Mouse (Mus musculus): Measurements from ENCODE around the gene Lck. TPM values are rescaled to one million over a fixed set of nuclear protein-coding genes. Genes with fewer than 3 reads are reported as not detected.
"Not testable (repeated sequence)": the region's sequence is repeated elsewhere in the genome, so short reads cannot be mapped to it uniquely, and the experiment has no call there.

The Lck gene
- polyA plus RNA-seq, 1 experiment from 2014 or later: 13.6 TPM

- ATAC-seq (ENCODE audit: low FRiP score, low read depth): peak; percentile 99
- Histone ChIP-seq H3K4me1 (replicated peaks) (peaks cover 26% of the 10 kb centered on the region), H3K36me3 (0 out of 2 replicates have a peak, but pooled peaks cover 6% of the 10 kb centered on the region), H3K9me3 (no peaks in the 10 kb centered on the region), H3K4me2 (peak within 1 kb of the TSS; percentile 79), H3K27ac (replicated peaks) (peak within 1 kb of the TSS; percentile 74), H3K9ac (peak within 1 kb of the TSS; percentile 78), H3K27me3 (no peaks in the 10 kb centered on the region), H3K4me3 (peak within 1 kb of the TSS; percentile 80)
- WGBS: under 1% methylated on average over 46 of the region's 46 CpGs
Observed at GRCm38 (mm10) chr4:129542592-129543141, 30.8 kb downstream of the Lck start, which contains the start of gene Hdac1. Hdac1 (minus strand) TSS chr4:129542713.

GRCm38 (mm10) chr4:129541868-129542591 lies 31.4 kb downstream of the Lck start:
- Histone ChIP-seq H3K27ac (replicated peaks) (peak overlapping the region; percentile 74), H3K27me3 (no peaks in the 10 kb centered on the region), H3K4me1 (replicated peaks) (peaks cover 26% of the 10 kb centered on the region), H3K9ac (peak overlapping the region; percentile 78), H3K36me3 (0 out of 2 replicates have a peak, but pooled peaks cover 6% of the 10 kb centered on the region), H3K9me3 (no peaks in the 10 kb centered on the region), H3K4me3 (peak overlapping the region; percentile 80), H3K4me2 (peak overlapping the region; percentile 79)
- 1% methylated on average over 30 of the region's 30 CpGs for WGBS
- no peak; the same call in 1 of the 2 replicates for ATAC-seq (ENCODE audit: low FRiP score, low read depth)

- Histone ChIP-seq H3K4me3 (no peak overlapping the region), H3K9me3 (no peaks in the 10 kb centered on the region), H3K27me3 (no peaks in the 10 kb centered on the region), H3K27ac (replicated peaks) (no peak overlapping the region), H3K4me2 (no peak overlapping the region), H3K4me1 (replicated peaks) (peaks cover 26% of the 10 kb centered on the region), H3K36me3 (0 out of 2 replicates have a peak, but pooled peaks cover 6% of the 10 kb centered on the region), H3K9ac (no peak overlapping the region)
- no peak for ATAC-seq (ENCODE audit: low FRiP score, low read depth)
- 82% methylated on average over 6 of the region's 6 CpGs for WGBS
Observed at GRCm38 (mm10) chr4:129540012-129540411, 33.4 kb downstream of the Lck start.

GRCm38 (mm10) chr4:129528901-129529300 lies 44.5 kb downstream of the Lck start:
- H3K36me3 ChIP-seq: peaks cover 54% of the 10 kb centered on the region
- not testable (repeated sequence) for H3K9ac ChIP-seq; ATAC-seq (ENCODE audit: low FRiP score, low read depth); H3K27ac ChIP-seq (replicated peaks); H3K4me1 ChIP-seq (replicated peaks); H3K4me3 ChIP-seq; H3K9me3 ChIP-seq; H3K4me2 ChIP-seq; H3K27me3 ChIP-seq
- 92% methylated on average over 6 of the region's 6 CpGs for WGBS

GRCm38 (mm10) chr4:129525889-129526288 lies 47.6 kb downstream of the Lck start:
- no peak overlapping the region for H3K27ac ChIP-seq (replicated peaks)
- H3K9ac ChIP-seq: no peak overlapping the region
- WGBS: 93% methylated on average over 3 of the region's 3 CpGs
- H3K9me3 ChIP-seq: no peaks in the 10 kb centered on the region
- peaks cover 65% of the 10 kb centered on the region for H3K36me3 ChIP-seq
- H3K4me2 ChIP-seq: no peak overlapping the region
- H3K4me1 ChIP-seq (replicated peaks): no peaks in the 10 kb centered on the region
- no peaks in the 10 kb centered on the region for H3K27me3 ChIP-seq
- H3K4me3 ChIP-seq: no peak overlapping the region
- no peak for ATAC-seq (ENCODE audit: low FRiP score, low read depth)

- no peak overlapping the region for H3K4me3 ChIP-seq
- H3K4me1 ChIP-seq (replicated peaks): no peaks in the 10 kb centered on the region
- peaks cover 64% of the 10 kb centered on the region for H3K36me3 ChIP-seq
- no peaks in the 10 kb centered on the region for H3K9me3 ChIP-seq
- no peak for ATAC-seq (ENCODE audit: low FRiP score, low read depth)
- WGBS: 97% methylated on average over 5 of the region's 5 CpGs
- no peak overlapping the region for H3K4me2 ChIP-seq
- H3K9ac ChIP-seq: no peak overlapping the region
- no peaks in the 10 kb centered on the region for H3K27me3 ChIP-seq
- H3K27ac ChIP-seq (replicated peaks): no peak overlapping the region
Observed at GRCm38 (mm10) chr4:129525338-129525737, 48.1 kb downstream of the Lck start.

- no peak for ATAC-seq (ENCODE audit: low FRiP score, low read depth)
- Histone ChIP-seq H3K27me3 (no peaks in the 10 kb centered on the region), H3K27ac (replicated peaks) (no peak overlapping the region), H3K4me2 (no peak overlapping the region), H3K9me3 (no peaks in the 10 kb centered on the region), H3K36me3 (peaks cover 65% of the 10 kb centered on the region), H3K4me3 (no peak overlapping the region), H3K9ac (no peak overlapping the region), H3K4me1 (replicated peaks) (peaks cover 23% of the 10 kb centered on the region)
- WGBS: 91% methylated on average over 8 of the region's 8 CpGs
Observed at GRCm38 (mm10) chr4:129518519-129518918, 54.9 kb downstream of the Lck start.

GRCm38 (mm10) chr4:129516925-129517324 lies 56.5 kb downstream of the Lck start:
- ATAC-seq (ENCODE audit: low FRiP score, low read depth): no peak
- Histone ChIP-seq H3K4me3 (no peak overlapping the region), H3K27ac (replicated peaks) (no peak overlapping the region), H3K27me3 (no peaks in the 10 kb centered on the region), H3K36me3 (peaks cover 51% of the 10 kb centered on the region), H3K4me1 (replicated peaks) (peaks cover 37% of the 10 kb centered on the region), H3K4me2 (0 out of 2 replicates have a peak overlapping the region, but pooled peaks have one; percentile 7), H3K9ac (no peak overlapping the region), H3K9me3 (no peaks in the 10 kb centered on the region)
- 58% methylated on average over 2 of the region's 2 CpGs for WGBS

GRCm38 (mm10) chr4:129514300-129514898 lies 59.0 kb downstream of the Lck start:
- ATAC-seq (ENCODE audit: low FRiP score, low read depth): peak; percentile 40
- peaks cover 47% of the 10 kb centered on the region for H3K4me1 ChIP-seq (replicated peaks)
- WGBS: under 1% methylated on average over 34 of the region's 35 CpGs

GRCm38 (mm10) chr4:129513891-129514290 lies 59.5 kb downstream of the Lck start:
- Histone ChIP-seq H3K4me3 (peak overlapping the region; percentile 98), H3K9me3 (no peaks in the 10 kb centered on the region), H3K27ac (replicated peaks) (peak overlapping the region; percentile 99), H3K4me2 (peak overlapping the region; percentile 77), H3K9ac (peak overlapping the region; percentile 100), H3K36me3 (peaks cover 27% of the 10 kb centered on the region), H3K27me3 (no peaks in the 10 kb centered on the region), H3K4me1 (replicated peaks) (peaks cover 52% of the 10 kb centered on the region)
- WGBS: under 1% methylated on average over 31 of the region's 57 CpGs
- peak; percentile 12; the same call in 1 of the 2 replicates for ATAC-seq (ENCODE audit: low FRiP score, low read depth)

More at GRCm38 (mm10) chr4:129514300-129514898, 59.0 kb downstream of the Lck start:
- peak overlapping the region; percentile 77 for H3K4me2 ChIP-seq
- H3K27me3 ChIP-seq: no peaks in the 10 kb centered on the region
- H3K27ac ChIP-seq (replicated peaks): peak overlapping the region; percentile 99
- peak overlapping the region; percentile 98 for H3K4me3 ChIP-seq
- peak overlapping the region; percentile 100 for H3K9ac ChIP-seq
- peaks cover 29% of the 10 kb centered on the region for H3K36me3 ChIP-seq
- no peaks in the 10 kb centered on the region for H3K9me3 ChIP-seq

- peak within 1 kb of the TSS; percentile 99 for H3K27ac ChIP-seq (replicated peaks)
- peaks cover 20% of the 10 kb centered on the region for H3K36me3 ChIP-seq
- 6% methylated on average over 42 of the region's 47 CpGs for WGBS
- peak within 1 kb of the TSS; percentile 98 for H3K4me3 ChIP-seq
- no peaks in the 10 kb centered on the region for H3K9me3 ChIP-seq
- peak within 1 kb of the TSS; percentile 100 for H3K9ac ChIP-seq
- no peaks in the 10 kb centered on the region for H3K27me3 ChIP-seq
- ATAC-seq (ENCODE audit: low FRiP score, low read depth): peak; percentile 87
- H3K4me1 ChIP-seq (replicated peaks): peaks cover 54% of the 10 kb centered on the region
- peak within 1 kb of the TSS; percentile 77 for H3K4me2 ChIP-seq
Observed at GRCm38 (mm10) chr4:129513086-129513767, 60.2 kb downstream of the Lck start, which contains the start of gene Marcksl1. Marcksl1 (plus strand) TSS chr4:129513581.

All from hindbrain, embryonic 15.5 days (tissue).